Mouse (Mus musculus) urinary bladder, adult 18-20 months (tissue): ENCODE data around the gene Myo18b.

Experiments used
- DNase-seq, 2 experiments: peaks; one replicate each; pipeline ENCODE4 v3.0.0; 2022; ENCODE audit warnings: low spot score in 2 of 2, mixed read lengths in 2 of 2

Gene Myo18b

GRCm38 (mm10) chr5:112748001-112748719, 148.0 kb downstream of the Myo18b start:
- no peak for DNase-seq

GRCm38 (mm10) chr5:112747306-112747930, 148.7 kb downstream of the Myo18b start:
- no peak for DNase-seq

- DNase-seq, result no peak
These were observed 151.0 kb downstream of the Myo18b start for GRCm38 (mm10) chr5:112745176-112745575.

- no peak for DNase-seq
These were observed 151.6 kb downstream of the Myo18b start for GRCm38 (mm10) chr5:112744571-112744970.

- no peak for DNase-seq
These were observed 153.0 kb downstream of the Myo18b start for GRCm38 (mm10) chr5:112743121-112743520.

- DNase-seq, result no peak
These were observed 155.5 kb downstream of the Myo18b start for GRCm38 (mm10) chr5:112740651-112741050.

GRCm38 (mm10) chr5:112735040-112735439, 161.1 kb downstream of the Myo18b start:
- no peak for DNase-seq

- no peak for DNase-seq
These were observed 165.6 kb downstream of the Myo18b start for GRCm38 (mm10) chr5:112730604-112731003.

- DNase-seq, result no peak
These were observed 167.7 kb downstream of the Myo18b start for GRCm38 (mm10) chr5:112728432-112728831.

- DNase-seq, result peak; percentile 16 to 62
These were observed 177.4 kb downstream of the Myo18b start for GRCm38 (mm10) chr5:112718655-112719306.

GRCm38 (mm10) chr5:112714679-112715446, 181.3 kb downstream of the Myo18b start:
- no peak for DNase-seq

GRCm38 (mm10) chr5:112709831-112710230, 186.3 kb downstream of the Myo18b start:
- no peak for DNase-seq

GRCm38 (mm10) chr5:112708441-112708840, 187.7 kb downstream of the Myo18b start:
- DNase-seq, result no peak

- no peak for DNase-seq
These were observed 188.7 kb downstream of the Myo18b start for GRCm38 (mm10) chr5:112707478-112707877.

- DNase-seq, result no peak
These were observed 195.4 kb downstream of the Myo18b start for GRCm38 (mm10) chr5:112700794-112701193.

GRCm38 (mm10) chr5:112696683-112697082, 199.5 kb downstream of the Myo18b start:
- no peak for DNase-seq

GRCm38 (mm10) chr5:112695254-112695711, 200.9 kb downstream of the Myo18b start:
- DNase-seq, result no peak

- no peak for DNase-seq
These were observed 202.8 kb downstream of the Myo18b start for GRCm38 (mm10) chr5:112693286-112693849.

- no peak for DNase-seq
These were observed 208.9 kb downstream of the Myo18b start for GRCm38 (mm10) chr5:112687100-112687818.

- no peak for DNase-seq
These were observed 209.7 kb downstream of the Myo18b start for GRCm38 (mm10) chr5:112686309-112687099.
